Mouse (Mus musculus) kidney, postnatal 25 days (tissue): ENCODE measurements at regions not wholly inside any gene's neighbourhood (a gene's known extent, or its start where the extent isn't known, plus 50 kb on each side); places are given as distances from the start of the nearest gene placed in this dataset.

Source experiments
- DNase-seq, 2 experiments: peaks; one replicate each; pipeline ENCODE4 v3.0.0; 2021; ENCODE audit warnings: mixed read lengths in 2 of 2

GRCm38 (mm10) chr15:65733326-65733725, 718.6 kb upstream of the Gm21961 start:
- no peak for DNase-seq

GRCm38 (mm10) chr15:65731308-65731707, 716.6 kb upstream of the Gm21961 start:
- DNase-seq: no peak

GRCm38 (mm10) chr15:65727061-65727460, 712.4 kb upstream of the Gm21961 start:
- DNase-seq: no peak

GRCm38 (mm10) chr15:65726271-65726670, 711.6 kb upstream of the Gm21961 start:
- DNase-seq: no peak

- DNase-seq: no peak
Observed at GRCm38 (mm10) chr15:65703559-65703958, 688.9 kb upstream of the Gm21961 start.

- peak in 1 of 2 experiments; percentile 5 for DNase-seq
Observed at GRCm38 (mm10) chr15:65701510-65701909, 686.8 kb upstream of the Gm21961 start.

- DNase-seq: no peak
Observed at GRCm38 (mm10) chr15:65698596-65698995, 683.9 kb upstream of the Gm21961 start.
